Mouse (Mus musculus): ENCODE results near the gene Zswim2. TPM values are rescaled to one million over a fixed set of nuclear protein-coding genes. Genes with fewer than 3 reads are reported as not detected.
"Not testable (repeated sequence)": the region's sequence is repeated elsewhere in the genome, so short reads cannot be mapped to it uniquely, and the experiment has no call there.

Gene Zswim2
- total and polyA plus RNA-seq, 3 experiments = not detected

GRCm38 (mm10) chr2:83990253-83990652, 49.2 kb upstream of the Zswim2 start, which contains the start of gene Gm13691:
Gene Gm13691 (plus strand): TSS chr2:83990553.
- H3K36me3 ChIP-seq (replicated peaks in 1 of 2; ENCODE audit: control insufficient read depth in 1 of 2, insufficient read depth in 1 of 2, low read length in 1 of 2); H3K4me1 ChIP-seq (ENCODE audit: control insufficient read depth in 1 of 2, insufficient read depth in 2 of 2); H3K27me3 ChIP-seq (replicated peaks); dilution Hi-C loops (cut with MboI; ENCODE audit: extremely low pct_ligation_motif_present, extremely low pct_unique_long_range_greater_than_20kb, low sequenced_read_pairs); H3K9ac ChIP-seq (ENCODE audit: insufficient read depth, low read depth); H3K27ac ChIP-seq (ENCODE audit: insufficient read depth, low read depth); H3K4me3 ChIP-seq (replicated peaks in 1 of 3; ENCODE audit: low read depth in 2 of 3, low read length in 2 of 3, poor library complexity in 1 of 3); DNase-seq (ENCODE audit: extremely low read depth); in situ Hi-C loops (cut with MboI; ENCODE audit: low pct_ligation_motif_present, low pct_unique_long_range_greater_than_20kb, low sequenced_read_pairs); H3K9me3 ChIP-seq (replicated peaks; ENCODE audit: low read length); H3K4me2 ChIP-seq (ENCODE audit: insufficient read depth, low read depth, poor library complexity, severe bottlenecking); H3K79me2 ChIP-seq (replicated peaks; ENCODE audit: control insufficient read depth, extremely low read depth, insufficient read depth, poor library complexity, severe bottlenecking): not testable (repeated sequence)

GRCm38 (mm10) chr2:83984443-83984842, 43.4 kb upstream of the Zswim2 start, which contains the start of gene Gm13697:
Gene Gm13697 (plus strand): TSS chr2:83984743.
- DNase-seq (ENCODE audit: extremely low read depth) = not testable (repeated sequence)

GRCm38 (mm10) chr2:83978633-83979032, 37.6 kb upstream of the Zswim2 start, which contains the start of gene Gm13694:
Gene Gm13694 (plus strand): TSS chr2:83978933.
- H3K36me3 ChIP-seq (replicated peaks in 1 of 2; ENCODE audit: control insufficient read depth in 1 of 2, insufficient read depth in 1 of 2, low read length in 1 of 2); H3K4me2 ChIP-seq (ENCODE audit: insufficient read depth, low read depth, poor library complexity, severe bottlenecking); H3K79me2 ChIP-seq (replicated peaks; ENCODE audit: control insufficient read depth, extremely low read depth, insufficient read depth, poor library complexity, severe bottlenecking); H3K27me3 ChIP-seq (replicated peaks); H3K27ac ChIP-seq (ENCODE audit: insufficient read depth, low read depth); H3K9ac ChIP-seq (ENCODE audit: insufficient read depth, low read depth); in situ Hi-C loops (cut with MboI; ENCODE audit: low pct_ligation_motif_present, low pct_unique_long_range_greater_than_20kb, low sequenced_read_pairs); DNase-seq (ENCODE audit: extremely low read depth); H3K4me1 ChIP-seq (ENCODE audit: control insufficient read depth in 1 of 2, insufficient read depth in 2 of 2); H3K4me3 ChIP-seq (replicated peaks in 1 of 3; ENCODE audit: low read depth in 2 of 3, low read length in 2 of 3, poor library complexity in 1 of 3); dilution Hi-C loops (cut with MboI; ENCODE audit: extremely low pct_ligation_motif_present, extremely low pct_unique_long_range_greater_than_20kb, low sequenced_read_pairs); H3K9me3 ChIP-seq (replicated peaks; ENCODE audit: low read length): not testable (repeated sequence)

More at GRCm38 (mm10) chr2:83984443-83984842, 43.4 kb upstream of the Zswim2 start, which contains the start of gene Gm13697:
- H3K9ac ChIP-seq (ENCODE audit: insufficient read depth, low read depth); H3K4me2 ChIP-seq (ENCODE audit: insufficient read depth, low read depth, poor library complexity, severe bottlenecking); H3K36me3 ChIP-seq (replicated peaks in 1 of 2; ENCODE audit: control insufficient read depth in 1 of 2, insufficient read depth in 1 of 2, low read length in 1 of 2); in situ Hi-C loops (cut with MboI; ENCODE audit: low pct_ligation_motif_present, low pct_unique_long_range_greater_than_20kb, low sequenced_read_pairs); H3K79me2 ChIP-seq (replicated peaks; ENCODE audit: control insufficient read depth, extremely low read depth, insufficient read depth, poor library complexity, severe bottlenecking); H3K27ac ChIP-seq (ENCODE audit: insufficient read depth, low read depth); H3K9me3 ChIP-seq (replicated peaks; ENCODE audit: low read length); dilution Hi-C loops (cut with MboI; ENCODE audit: extremely low pct_ligation_motif_present, extremely low pct_unique_long_range_greater_than_20kb, low sequenced_read_pairs); H3K27me3 ChIP-seq (replicated peaks); H3K4me1 ChIP-seq (ENCODE audit: control insufficient read depth in 1 of 2, insufficient read depth in 2 of 2); H3K4me3 ChIP-seq (replicated peaks in 1 of 3; ENCODE audit: low read depth in 2 of 3, low read length in 2 of 3, poor library complexity in 1 of 3): not testable (repeated sequence)

DNA sequence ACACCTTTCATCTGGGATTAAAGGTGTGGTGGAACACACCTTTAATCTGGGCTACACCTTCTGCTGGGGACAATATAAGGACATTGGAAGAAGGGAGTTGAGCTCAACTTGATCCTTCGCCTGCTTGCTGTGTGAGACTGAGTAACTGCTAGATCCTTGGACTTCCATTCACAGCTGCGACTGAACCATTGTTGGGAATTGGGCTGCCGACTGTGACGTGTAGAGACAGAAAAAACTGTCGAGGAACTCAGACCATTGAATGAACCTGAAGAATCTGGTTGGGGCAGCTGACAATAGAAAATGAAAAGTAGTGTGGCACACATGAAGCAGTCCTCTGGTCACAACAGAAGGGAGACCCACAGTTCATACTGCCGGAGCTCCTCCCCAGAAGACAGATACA, 31.8 kb upstream of the Zswim2 start, which contains the start of gene Gm13696:
Gene Gm13696 (plus strand): TSS at position 301 of the 400 bp plus-strand sequence.
- H3K36me3 ChIP-seq (replicated peaks in 1 of 2; ENCODE audit: control insufficient read depth in 1 of 2, insufficient read depth in 1 of 2, low read length in 1 of 2); H3K27me3 ChIP-seq (replicated peaks); H3K4me1 ChIP-seq (ENCODE audit: control insufficient read depth in 1 of 2, insufficient read depth in 2 of 2); H3K4me2 ChIP-seq (ENCODE audit: insufficient read depth, low read depth, poor library complexity, severe bottlenecking); DNase-seq (ENCODE audit: extremely low read depth); H3K79me2 ChIP-seq (replicated peaks; ENCODE audit: control insufficient read depth, extremely low read depth, insufficient read depth, poor library complexity, severe bottlenecking); H3K4me3 ChIP-seq (replicated peaks in 1 of 3; ENCODE audit: low read depth in 2 of 3, low read length in 2 of 3, poor library complexity in 1 of 3); H3K27ac ChIP-seq (ENCODE audit: insufficient read depth, low read depth); H3K9me3 ChIP-seq (replicated peaks; ENCODE audit: low read length); in situ Hi-C loops (cut with MboI; ENCODE audit: low pct_ligation_motif_present, low pct_unique_long_range_greater_than_20kb, low sequenced_read_pairs); dilution Hi-C loops (cut with MboI; ENCODE audit: extremely low pct_ligation_motif_present, extremely low pct_unique_long_range_greater_than_20kb, low sequenced_read_pairs); H3K9ac ChIP-seq (ENCODE audit: insufficient read depth, low read depth): not testable (repeated sequence)

GRCm38 (mm10) chr2:83967013-83967412, 26.0 kb upstream of the Zswim2 start, which contains the start of gene Gm13695:
Gene Gm13695 (plus strand): TSS chr2:83967313.
- H3K9me3 ChIP-seq (replicated peaks; ENCODE audit: low read length); H3K9ac ChIP-seq (ENCODE audit: insufficient read depth, low read depth); H3K4me1 ChIP-seq (ENCODE audit: control insufficient read depth in 1 of 2, insufficient read depth in 2 of 2); H3K4me3 ChIP-seq (replicated peaks in 1 of 3; ENCODE audit: low read depth in 2 of 3, low read length in 2 of 3, poor library complexity in 1 of 3); dilution Hi-C loops (cut with MboI; ENCODE audit: extremely low pct_ligation_motif_present, extremely low pct_unique_long_range_greater_than_20kb, low sequenced_read_pairs); H3K79me2 ChIP-seq (replicated peaks; ENCODE audit: control insufficient read depth, extremely low read depth, insufficient read depth, poor library complexity, severe bottlenecking); DNase-seq (ENCODE audit: extremely low read depth); H3K36me3 ChIP-seq (replicated peaks in 1 of 2; ENCODE audit: control insufficient read depth in 1 of 2, insufficient read depth in 1 of 2, low read length in 1 of 2); in situ Hi-C loops (cut with MboI; ENCODE audit: low pct_ligation_motif_present, low pct_unique_long_range_greater_than_20kb, low sequenced_read_pairs); H3K27me3 ChIP-seq (replicated peaks); H3K4me2 ChIP-seq (ENCODE audit: insufficient read depth, low read depth, poor library complexity, severe bottlenecking); H3K27ac ChIP-seq (ENCODE audit: insufficient read depth, low read depth): not testable (repeated sequence)

GRCm38 (mm10) chr2:83961203-83961602, 20.2 kb upstream of the Zswim2 start, which contains the start of gene Gm13693:
Gene Gm13693 (plus strand): TSS chr2:83961503.
- H3K4me3 ChIP-seq (replicated peaks in 1 of 3; ENCODE audit: low read depth in 2 of 3, low read length in 2 of 3, poor library complexity in 1 of 3); H3K9ac ChIP-seq (ENCODE audit: insufficient read depth, low read depth); DNase-seq (ENCODE audit: extremely low read depth); H3K27ac ChIP-seq (ENCODE audit: insufficient read depth, low read depth); H3K9me3 ChIP-seq (replicated peaks; ENCODE audit: low read length); in situ Hi-C loops (cut with MboI; ENCODE audit: low pct_ligation_motif_present, low pct_unique_long_range_greater_than_20kb, low sequenced_read_pairs); H3K79me2 ChIP-seq (replicated peaks; ENCODE audit: control insufficient read depth, extremely low read depth, insufficient read depth, poor library complexity, severe bottlenecking); H3K4me2 ChIP-seq (ENCODE audit: insufficient read depth, low read depth, poor library complexity, severe bottlenecking); H3K36me3 ChIP-seq (replicated peaks in 1 of 2; ENCODE audit: control insufficient read depth in 1 of 2, insufficient read depth in 1 of 2, low read length in 1 of 2); dilution Hi-C loops (cut with MboI; ENCODE audit: extremely low pct_ligation_motif_present, extremely low pct_unique_long_range_greater_than_20kb, low sequenced_read_pairs); H3K4me1 ChIP-seq (ENCODE audit: control insufficient read depth in 1 of 2, insufficient read depth in 2 of 2); H3K27me3 ChIP-seq (replicated peaks): not testable (repeated sequence)
